Mouse (Mus musculus): ENCODE measurements around the gene Prkar2a. TPM values are rescaled to one million over a fixed set of nuclear protein-coding genes. Genes with fewer than 3 reads are reported as not detected.
"Not testable (repeated sequence)": the region's sequence is repeated elsewhere in the genome, so short reads cannot be mapped to it uniquely, and the experiment has no call there.

Gene Prkar2a
- 5.0 and 8.2 TPM in 2 replicates for total RNA-seq (2017)

DNA sequence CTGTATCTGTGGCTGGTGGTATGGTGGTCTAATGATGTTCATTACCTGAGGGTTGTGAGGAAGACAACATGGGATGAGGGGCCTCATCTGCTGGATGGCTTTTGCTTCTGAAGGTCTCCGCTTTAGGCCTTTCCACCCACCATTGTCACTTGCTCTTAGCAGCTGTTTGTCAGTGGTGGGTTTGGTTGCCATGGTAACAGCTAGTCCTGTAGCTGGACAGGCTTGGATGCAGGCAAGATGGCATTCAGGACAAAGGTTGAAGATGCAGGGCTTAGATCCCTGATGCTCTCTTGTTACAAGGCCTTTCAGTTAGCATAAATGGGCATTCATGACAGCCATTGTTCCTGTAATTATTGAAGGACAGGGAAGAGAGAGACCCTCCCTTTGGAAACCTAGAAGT is at the start of gene Prkar2a:
Prkar2a (plus strand) TSS at position 209 of the 400 bp plus-strand sequence.
- no peak for ATAC-seq (ENCODE audit: extremely low read depth, insufficient number of reproducible peaks, low FRiP score, poor library complexity, severe bottlenecking)

DNA sequence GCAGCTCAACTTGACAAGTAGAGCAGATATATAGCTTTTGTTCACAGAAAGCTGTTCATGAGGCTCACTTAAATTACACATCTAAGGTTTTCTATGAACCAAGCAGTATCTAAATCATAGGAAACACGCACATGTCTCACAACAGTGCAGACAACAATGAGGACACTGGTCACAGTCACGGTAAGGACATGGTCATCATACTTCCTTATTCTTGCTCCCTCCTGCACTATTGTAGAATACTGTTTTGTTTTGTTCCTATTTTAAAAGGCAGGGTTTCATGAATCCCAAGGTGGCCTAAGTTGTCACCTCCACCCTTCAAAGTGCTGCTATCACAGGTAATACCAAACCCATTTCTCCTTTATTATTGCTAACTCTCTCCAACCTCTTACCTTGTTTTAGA is 49.3 kb upstream of the Prkar2a start:
- 0 out of 2 replicates have a peak, but pooled peaks have one; percentile 30 for ATAC-seq (ENCODE audit: extremely low read depth, insufficient number of reproducible peaks, low FRiP score, poor library complexity, severe bottlenecking)

DNA sequence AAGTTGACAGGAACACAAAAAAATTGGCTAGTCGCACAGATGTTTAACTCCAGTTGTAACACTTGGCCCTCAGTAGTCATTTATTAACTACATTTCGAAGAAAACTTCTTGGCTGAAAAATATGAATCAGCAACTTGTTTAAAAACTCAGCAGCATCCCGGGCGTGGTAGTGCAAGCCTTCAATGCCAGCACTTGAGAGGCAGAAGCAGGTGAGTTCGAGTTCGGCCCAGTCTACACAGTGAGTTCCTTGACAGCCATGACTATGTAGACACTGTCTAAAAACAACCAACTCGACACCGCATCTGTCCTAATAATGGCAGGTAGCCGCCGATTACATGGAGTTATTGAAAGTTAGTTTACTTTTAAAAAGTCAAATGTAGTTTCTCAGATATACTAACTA is 40.9 kb upstream of the Prkar2a start:
- ATAC-seq (ENCODE audit: extremely low read depth, insufficient number of reproducible peaks, low FRiP score, poor library complexity, severe bottlenecking), result no peak

DNA sequence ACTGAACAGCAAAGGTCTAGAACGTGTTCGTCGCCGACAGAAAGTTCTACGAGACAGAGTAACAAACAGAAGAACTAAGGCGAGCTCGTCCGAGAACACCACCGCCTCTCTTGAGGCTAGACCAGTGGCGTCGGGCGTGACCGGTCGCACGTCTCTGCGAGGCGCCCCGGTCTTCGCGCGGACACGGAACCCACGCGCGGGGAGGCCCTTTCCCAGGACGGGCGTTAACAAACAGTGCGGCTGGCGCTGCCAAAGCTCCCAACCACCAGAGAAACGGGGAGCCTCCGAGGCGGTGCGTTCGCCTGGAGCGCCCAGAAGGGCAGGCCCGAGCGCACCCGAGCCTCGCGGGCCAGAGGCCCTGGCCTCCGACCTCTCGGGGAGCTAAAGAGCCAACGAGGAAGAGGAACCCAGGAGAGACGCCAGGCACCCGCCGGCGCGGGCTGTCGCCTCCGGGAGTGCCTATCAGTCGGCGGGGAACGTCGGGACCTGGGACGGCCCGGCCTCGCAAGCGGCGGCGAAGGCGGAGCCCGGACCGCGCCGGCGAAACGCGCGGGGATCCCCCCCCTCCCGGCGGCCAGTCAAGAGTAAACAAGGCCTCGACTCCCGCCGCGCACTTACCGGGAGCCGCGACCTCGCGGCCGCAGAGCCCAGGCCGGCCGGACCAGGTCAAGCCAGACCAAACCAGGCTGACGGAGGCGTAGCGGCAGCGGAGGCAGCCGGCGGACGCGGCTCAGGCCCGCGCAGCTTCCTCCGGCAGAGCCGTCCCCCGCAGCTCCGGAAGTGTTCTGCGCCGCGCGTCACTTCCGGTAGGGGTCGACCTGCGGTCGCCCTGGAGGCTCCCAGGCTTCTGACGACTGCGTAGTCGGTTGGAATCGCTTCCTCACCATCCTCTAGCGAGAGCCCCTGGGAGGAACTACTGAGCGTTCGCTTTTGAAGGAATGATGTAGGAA is 40.2 kb upstream of the Prkar2a start, which contains the start of gene Arih2:
Arih2 (minus strand) TSS at position 776 of the 950 bp plus-strand sequence.
- peak; percentile 93 for ATAC-seq (ENCODE audit: extremely low read depth, insufficient number of reproducible peaks, low FRiP score, poor library complexity, severe bottlenecking)

DNA sequence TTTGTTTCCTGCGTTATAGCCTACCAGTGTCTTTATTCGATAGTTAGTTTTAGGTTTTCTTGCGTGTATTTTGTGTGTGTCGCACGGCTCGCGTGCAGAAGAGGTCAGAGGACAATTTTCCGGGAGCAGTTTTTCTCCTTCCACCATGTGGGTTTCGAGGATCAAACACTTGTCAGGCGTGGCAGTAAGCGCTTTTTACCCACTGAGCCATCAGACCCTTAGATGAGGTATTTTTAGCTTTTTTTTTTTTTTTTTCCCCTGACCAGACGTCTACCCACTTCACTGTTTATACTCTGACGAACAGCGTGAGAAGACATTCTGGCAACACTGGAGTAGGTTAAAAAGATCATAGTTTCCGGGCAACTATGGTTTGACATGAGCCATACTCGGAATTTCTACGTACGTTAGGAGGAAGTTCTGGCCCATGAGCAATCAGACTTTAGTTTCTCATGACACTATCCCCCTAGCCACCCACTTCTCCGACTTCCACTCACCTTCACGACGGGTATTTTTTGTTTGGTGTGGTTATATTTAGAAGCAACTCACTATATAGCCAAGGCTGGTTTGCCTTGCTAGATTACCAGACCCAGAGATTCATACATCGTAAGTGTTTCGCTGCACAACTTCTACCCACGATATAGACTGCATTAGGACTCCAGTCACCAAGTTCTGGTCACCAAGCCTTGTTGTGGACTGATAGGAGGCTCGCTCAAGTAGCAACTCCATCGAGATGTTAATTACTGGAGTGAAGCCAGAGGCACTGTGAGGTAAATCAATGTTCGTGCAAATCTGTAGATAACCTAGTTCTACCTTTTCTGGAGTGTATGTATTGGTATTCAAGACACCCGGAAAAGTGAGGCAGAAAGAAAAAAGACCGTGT is 39.3 kb upstream of the Prkar2a start:
- peak; percentile 28 for ATAC-seq (ENCODE audit: extremely low read depth, insufficient number of reproducible peaks, low FRiP score, poor library complexity, severe bottlenecking)

DNA sequence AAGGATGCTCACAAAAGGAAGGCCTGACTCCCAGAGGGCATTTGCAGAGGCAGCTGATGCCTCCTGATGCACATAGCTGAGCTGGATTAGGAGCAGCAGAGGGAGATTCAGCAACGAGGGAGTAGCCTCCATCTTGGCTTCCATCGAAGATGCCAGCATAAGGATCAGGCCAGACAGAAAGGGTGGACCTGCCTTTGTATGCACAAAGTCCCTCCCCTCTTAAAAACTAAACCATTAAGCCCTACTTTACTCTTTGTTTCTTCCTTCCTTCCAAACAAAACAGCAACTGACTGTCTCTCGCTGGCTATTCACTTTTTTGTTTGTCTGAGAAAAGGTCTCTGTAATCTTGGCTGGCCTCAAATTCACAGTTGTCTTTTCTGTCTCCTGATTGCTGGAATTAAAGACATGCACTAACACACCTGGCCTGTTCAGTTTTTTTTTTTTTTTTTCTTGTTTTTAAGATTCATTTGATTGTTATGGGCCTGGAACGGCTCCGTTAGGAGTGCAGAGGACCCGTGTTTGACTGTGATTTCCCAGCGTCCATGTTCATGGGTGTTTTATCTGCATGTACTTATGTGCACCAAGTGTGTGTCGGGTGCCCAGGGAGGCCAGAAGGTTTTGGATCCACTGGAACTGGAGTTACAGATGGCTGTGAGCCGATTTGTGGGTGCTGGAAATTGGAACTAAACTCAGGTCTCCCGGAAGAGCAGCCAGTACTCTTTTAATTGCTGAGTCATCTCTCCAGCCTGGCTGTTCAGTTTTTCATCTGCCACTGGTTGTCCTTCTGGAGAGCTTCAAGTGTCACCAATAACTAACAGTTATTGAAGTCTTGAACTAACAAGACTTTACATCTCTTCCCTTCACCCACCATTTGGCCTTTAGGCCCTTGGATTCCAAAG is 34.3 kb upstream of the Prkar2a start:
- no peak for ATAC-seq (ENCODE audit: extremely low read depth, insufficient number of reproducible peaks, low FRiP score, poor library complexity, severe bottlenecking)

DNA sequence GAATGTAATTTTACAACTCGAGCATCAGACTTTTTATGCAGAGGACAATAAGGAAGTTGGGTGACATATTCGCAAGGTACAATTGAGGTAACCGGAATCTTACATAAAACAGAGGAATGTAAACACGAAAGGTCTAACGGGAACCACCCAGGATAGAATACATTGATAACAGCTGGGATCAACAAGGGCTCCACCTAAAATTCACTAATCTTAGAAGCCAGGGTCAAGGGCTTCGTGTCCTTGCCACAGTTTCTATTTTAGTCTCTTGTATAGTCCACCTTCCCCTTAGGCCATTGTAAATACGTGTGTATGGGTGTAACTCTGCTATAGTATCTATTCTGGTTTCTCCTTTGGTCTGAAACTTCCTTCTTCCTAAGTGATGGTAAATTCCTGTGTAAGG is 33.2 kb upstream of the Prkar2a start:
- ATAC-seq (ENCODE audit: extremely low read depth, insufficient number of reproducible peaks, low FRiP score, poor library complexity, severe bottlenecking), result not testable (repeated sequence)

DNA sequence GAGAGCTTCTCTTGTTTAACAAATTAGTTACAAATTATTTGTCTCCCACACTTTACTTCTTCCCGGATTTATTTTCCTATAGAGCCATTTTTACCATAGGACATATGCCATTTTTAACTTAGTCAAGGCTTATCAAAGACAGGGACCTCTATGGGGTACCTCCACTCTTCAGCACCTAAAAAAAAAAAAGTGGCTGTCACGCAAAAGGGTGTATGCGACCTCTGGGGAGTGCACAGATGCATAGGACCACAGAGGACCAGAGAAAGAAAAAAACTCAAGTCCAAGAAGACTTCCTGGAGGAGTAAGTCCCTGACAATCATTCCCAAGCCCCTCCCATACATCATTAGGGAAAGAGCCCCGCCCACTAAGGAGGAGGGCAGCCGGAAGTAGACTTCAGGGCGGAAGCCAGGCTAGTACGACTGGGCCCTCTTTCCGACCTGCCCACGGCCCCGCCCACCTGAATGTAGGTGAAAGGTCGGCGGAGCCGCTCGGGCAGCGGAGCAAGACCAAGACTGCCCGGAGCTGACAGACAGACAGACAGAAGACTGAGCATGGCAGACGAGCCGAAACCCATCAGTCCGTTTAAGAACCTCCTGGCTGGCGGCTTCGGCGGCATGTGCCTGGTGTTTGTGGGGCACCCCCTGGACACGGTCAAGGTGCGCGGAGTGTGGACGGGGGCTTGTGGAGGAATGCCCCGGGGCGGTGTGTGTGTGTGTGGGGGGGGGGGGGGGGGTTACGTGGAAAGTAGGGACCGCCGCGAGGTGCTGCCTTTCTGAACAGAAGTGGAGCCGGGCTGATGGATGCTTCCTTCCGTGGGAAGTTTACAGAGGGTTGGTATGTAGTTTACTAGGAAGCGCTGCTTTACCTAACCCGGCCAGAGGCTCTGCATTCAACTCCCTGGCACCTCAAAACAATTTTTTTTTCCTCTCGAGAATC is 27.2 kb upstream of the Prkar2a start, which contains the start of gene Slc25a20:
Slc25a20 (plus strand) TSS at position 412 of the 936 bp plus-strand sequence.
- peak; percentile 95 for ATAC-seq (ENCODE audit: extremely low read depth, insufficient number of reproducible peaks, low FRiP score, poor library complexity, severe bottlenecking)

DNA sequence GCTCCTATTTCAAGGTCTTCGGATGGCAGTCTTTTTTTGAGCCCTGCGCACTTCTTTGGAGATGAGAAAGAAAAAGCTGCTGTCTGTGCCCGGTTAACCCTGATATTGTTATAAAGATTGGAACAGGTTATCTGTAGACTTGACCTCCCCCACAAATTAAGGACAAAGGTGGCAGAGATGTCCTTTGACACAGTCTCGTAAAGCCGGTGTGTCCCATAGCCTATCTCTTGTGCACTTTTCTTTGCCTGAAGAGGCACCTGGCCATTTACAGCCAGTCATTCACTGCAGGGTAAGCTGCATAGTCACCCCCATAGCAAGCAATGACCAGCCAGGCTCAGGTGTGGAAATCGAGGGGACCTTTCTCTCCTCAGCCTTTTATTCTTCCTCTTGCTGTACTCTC is 26.5 kb upstream of the Prkar2a start:
- ATAC-seq (ENCODE audit: extremely low read depth, insufficient number of reproducible peaks, low FRiP score, poor library complexity, severe bottlenecking), result no peak

DNA sequence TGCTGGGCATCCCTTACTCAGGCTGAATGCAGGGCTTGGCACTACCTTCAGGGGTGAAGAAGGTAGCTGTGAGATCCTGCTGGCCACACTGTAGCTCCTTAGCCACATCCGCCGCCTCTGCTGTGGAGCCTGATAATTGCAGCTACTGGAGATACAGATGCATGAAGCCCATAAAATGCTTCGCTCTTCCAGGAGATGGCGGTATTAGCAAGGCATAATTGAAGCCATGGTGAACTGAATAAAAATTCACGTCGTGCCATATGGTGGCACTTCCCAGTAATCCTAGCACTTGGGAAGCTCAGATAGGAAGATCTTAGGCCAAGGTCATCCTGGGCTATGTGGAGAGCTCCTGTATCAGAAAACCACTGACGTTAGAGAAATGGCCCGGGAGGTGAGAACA is 19.2 kb upstream of the Prkar2a start:
- no peak for ATAC-seq (ENCODE audit: extremely low read depth, insufficient number of reproducible peaks, low FRiP score, poor library complexity, severe bottlenecking)

DNA sequence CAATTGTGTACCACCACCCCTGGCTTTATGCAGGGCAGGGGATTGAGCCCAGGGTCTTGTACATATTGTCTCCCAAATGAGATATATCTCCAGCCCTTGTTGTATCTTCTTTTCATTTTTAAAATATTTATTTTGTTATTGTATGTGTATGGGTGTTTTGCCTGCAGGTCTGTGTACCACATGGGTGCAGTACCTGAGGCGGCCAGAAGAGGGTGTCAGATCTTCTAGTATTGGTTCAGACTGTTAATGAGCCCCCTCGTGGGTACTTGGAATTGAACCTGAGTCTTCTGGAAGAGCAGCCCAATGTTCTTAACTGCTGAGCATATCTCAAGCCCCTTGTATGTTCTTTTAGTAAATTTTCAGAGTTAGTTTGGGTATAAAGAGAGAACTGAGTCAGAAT is 16.0 kb upstream of the Prkar2a start:
- ATAC-seq (ENCODE audit: extremely low read depth, insufficient number of reproducible peaks, low FRiP score, poor library complexity, severe bottlenecking), result no peak

DNA sequence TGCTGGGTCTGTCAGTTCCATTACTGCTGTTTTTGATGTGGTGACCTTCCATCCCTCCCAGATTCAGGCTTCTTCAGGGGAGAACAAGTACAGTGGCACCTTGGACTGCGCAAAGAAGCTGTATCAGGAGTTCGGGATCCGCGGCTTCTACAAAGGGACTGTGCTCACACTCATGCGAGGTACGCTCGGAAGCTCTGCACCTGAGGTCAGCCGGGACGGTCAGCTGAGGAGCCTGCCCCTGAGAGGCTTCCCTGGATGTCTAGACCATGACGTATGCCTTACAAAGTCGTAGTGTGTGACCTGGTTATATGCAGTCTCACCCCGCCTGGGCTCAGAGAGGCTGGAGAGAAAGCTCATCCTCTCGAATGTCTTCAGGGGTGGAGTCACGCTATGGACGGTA is 9.1 kb upstream of the Prkar2a start:
- ATAC-seq (ENCODE audit: extremely low read depth, insufficient number of reproducible peaks, low FRiP score, poor library complexity, severe bottlenecking), result no peak

DNA sequence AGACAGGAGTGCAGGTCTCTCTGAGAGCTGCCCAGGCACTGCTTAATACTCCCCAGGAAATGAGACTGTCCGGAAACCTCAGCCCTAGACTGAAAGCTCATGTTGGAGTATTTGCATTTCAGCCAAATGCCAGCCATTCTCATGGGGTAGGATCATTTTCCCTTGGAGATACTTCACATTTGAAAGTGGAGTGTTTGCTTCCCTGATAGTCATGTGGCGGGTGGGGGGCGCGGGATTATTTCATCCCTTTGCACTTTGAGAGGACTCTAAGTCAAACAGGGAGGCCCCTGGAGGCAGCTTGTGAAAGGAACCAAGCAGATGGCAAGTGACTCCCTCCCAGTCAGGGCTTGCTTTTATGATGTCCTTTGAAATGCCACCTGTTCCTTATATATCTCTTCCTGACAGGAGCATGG is 2.6 kb upstream of the Prkar2a start:
- ATAC-seq (ENCODE audit: extremely low read depth, insufficient number of reproducible peaks, low FRiP score, poor library complexity, severe bottlenecking), result no peak

DNA sequence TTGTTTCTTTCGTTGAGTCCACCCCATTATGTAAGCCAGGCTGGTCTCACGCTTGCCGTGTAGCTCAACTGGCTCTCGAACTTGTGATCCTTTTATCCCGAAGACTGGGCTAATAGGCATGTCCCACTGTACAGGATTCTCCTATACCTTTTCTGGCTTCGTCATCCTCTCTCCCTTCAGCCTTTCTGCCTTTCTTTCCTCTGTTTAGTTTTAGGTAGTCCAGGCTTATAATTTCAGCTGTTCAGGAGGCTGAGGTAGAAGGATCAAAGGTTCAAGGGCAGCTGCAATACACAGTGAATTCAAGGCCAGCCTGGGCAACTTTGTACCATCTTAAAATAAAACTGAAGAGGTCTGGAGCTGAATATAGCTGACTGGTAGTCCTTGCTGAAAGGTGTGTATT is 1.9 kb upstream of the Prkar2a start:
- no peak for ATAC-seq (ENCODE audit: extremely low read depth, insufficient number of reproducible peaks, low FRiP score, poor library complexity, severe bottlenecking)

DNA sequence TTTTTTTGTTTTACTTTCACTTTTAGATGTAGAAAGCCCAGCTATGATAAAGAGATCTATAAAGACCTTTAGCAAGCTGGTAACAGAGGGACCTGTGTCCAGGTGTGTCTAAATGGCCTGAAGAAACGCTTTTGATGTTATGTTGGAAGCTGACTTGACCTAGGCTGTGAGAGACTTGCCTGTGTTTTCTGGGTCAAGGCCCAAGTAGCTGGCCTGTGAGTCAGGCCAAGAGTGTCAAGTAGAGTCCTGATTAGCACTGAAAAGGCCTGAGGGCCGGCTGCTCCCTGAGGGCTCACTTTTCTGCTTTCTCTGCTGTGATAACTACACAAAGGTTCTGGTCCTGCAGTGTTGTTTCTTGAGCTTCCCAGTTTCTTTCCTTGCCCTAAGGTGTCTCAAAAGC is 1.4 kb upstream of the Prkar2a start:
- no peak for ATAC-seq (ENCODE audit: extremely low read depth, insufficient number of reproducible peaks, low FRiP score, poor library complexity, severe bottlenecking)

DNA sequence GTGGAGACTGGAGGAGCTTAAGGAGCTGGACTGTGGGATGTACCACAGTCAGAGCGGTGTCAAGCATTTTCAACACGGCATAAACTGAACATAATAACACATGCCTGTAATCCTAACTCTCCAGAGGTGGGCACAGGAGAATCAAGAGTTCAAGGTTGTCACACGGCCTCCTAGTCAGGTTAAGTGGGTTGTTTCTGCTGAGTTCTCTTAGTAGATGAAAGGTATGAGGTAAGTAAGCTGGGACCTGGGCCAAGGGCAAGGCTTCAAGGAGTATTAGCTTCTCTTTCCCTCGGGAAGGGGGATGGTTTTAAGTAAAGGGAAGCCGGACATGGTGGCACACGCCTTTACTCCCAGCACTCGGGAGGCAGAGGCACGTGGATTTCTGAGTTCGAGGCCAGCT is 663 bp upstream of the Prkar2a start:
- ATAC-seq (ENCODE audit: extremely low read depth, insufficient number of reproducible peaks, low FRiP score, poor library complexity, severe bottlenecking), result no peak

DNA sequence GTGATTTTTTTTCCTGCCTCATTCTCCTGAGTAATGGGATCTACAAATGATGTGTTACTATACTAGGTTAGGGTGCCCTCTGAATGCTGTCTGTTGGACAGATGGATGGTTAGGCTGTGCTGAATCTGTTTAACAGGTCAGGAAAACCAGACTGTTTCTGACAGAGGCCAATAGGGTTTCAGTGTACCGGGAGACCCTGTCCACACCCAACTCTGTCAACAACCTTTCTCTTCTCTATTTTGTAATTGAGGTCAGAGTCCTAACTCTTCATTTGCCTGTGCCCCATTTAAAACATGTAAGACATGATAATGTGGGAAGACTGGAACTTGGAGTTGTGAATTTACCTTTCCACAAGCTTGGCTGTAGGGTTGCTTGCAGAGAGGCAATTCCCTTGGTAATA is 879 bp downstream of the Prkar2a start:
- ATAC-seq (ENCODE audit: extremely low read depth, insufficient number of reproducible peaks, low FRiP score, poor library complexity, severe bottlenecking), result no peak

DNA sequence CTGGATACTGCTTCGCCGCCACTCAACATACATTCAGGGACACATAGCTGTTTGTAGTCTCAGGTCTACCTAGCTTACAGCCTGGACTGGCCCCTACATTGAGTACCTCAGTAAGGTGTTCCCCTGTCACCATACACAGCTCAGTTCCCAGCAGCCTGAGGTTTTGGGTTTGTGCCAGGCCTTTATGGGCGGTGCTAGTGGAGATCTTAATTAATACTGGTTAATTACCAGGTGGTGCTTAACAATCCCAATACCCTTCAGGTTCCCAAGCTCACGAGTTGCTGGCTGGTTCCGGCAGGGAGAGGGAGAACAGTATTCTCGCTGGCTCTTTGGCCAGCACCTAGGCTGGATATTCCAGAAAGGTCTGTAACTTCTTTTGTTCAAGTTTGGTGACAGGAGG is 1.8 kb downstream of the Prkar2a start:
- ATAC-seq (ENCODE audit: extremely low read depth, insufficient number of reproducible peaks, low FRiP score, poor library complexity, severe bottlenecking), result no peak
